ENCODE assay signal across 26 mouse cellular contexts in the genomic region with DNA sequence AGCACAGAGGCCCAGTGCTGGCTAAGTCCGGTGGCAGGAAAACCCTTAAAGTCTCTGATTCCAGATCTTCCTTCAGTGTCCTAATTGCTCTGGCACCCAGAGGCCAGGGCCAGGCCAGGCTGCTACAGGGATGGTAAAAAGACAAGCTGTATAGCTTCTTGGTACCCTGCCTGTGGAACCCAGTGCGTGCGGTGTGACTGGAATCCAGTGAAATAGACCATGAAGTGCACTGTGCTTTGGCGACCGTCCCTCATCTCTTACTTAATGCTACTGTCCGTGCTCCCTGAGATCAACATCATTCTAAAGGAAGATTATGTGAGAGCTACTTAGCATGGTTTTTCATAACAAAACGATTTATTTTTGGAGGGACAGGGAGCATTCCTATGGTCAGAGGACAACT. TPM values are rescaled to one million over a fixed set of nuclear protein-coding genes. Genes with fewer than 3 reads are reported as not detected.
"Had no signal": no experiment of that assay in that cellular context is flagged by ENCODE, and none has a peak within 500 bp of the region (broad histone marks: within the 10 kb centered on the region; RNA-seq: fewer than 3 reads in every experiment).

No protein-coding gene starts in this region.

- ATAC-seq: forebrain, postnatal 0 days; hindbrain, embryonic 16.5 days; inflammation-experienced regulatory T-cells, adult 6 months; intestine, embryonic 15.5 days; intestine, postnatal 0 days had no signal

- H3K27me3 ChIP-seq: heart, embryonic 12.5 days; hindbrain, embryonic 12.5 days; intestine, embryonic 15.5 days; liver, embryonic 15.5 days had no signal

- H3K4me3 ChIP-seq: heart, adult 2 months; heart, embryonic 12.5 days; hindbrain, embryonic 10.5 days; hindbrain, embryonic 12.5 days; intestine, embryonic 15.5 days; layer of hippocampus, adult 2 months; left cerebral cortex, adult 2 months; liver, embryonic 13.5 days; liver, embryonic 15.5 days had no signal

- DNase-seq: forebrain, postnatal 0 days; gastrocnemius, postnatal 10 days; gastrocnemius, postnatal 36 days; heart, adult 11 months; heart, adult 2 months; heart, postnatal 10 days; heart, postnatal 4 days; kidney, adult 2 months; kidney, postnatal 14 days; kidney, postnatal 4 days; liver; liver, embryonic 13.5 days had no signal

- H3K9ac ChIP-seq: forebrain, postnatal 0 days; heart, embryonic 12.5 days; hindbrain, embryonic 12.5 days; hindbrain, embryonic 14.5 days; intestine, embryonic 15.5 days; liver, embryonic 13.5 days; liver, embryonic 15.5 days had no signal

- H3K27ac ChIP-seq: heart, adult 2 months; hindbrain, embryonic 10.5 days; hindbrain, embryonic 14.5 days; intestine, embryonic 15.5 days; kidney, postnatal 0 days; layer of hippocampus, adult 2 months; left cerebral cortex, adult 2 months; liver, embryonic 13.5 days; liver, embryonic 15.5 days had no signal

- H3K9me3 ChIP-seq: heart, embryonic 12.5 days; hindbrain, embryonic 10.5 days; hindbrain, embryonic 12.5 days; intestine, embryonic 15.5 days; liver, embryonic 13.5 days; liver, embryonic 15.5 days had no signal

- H3K4me2 ChIP-seq: heart, embryonic 12.5 days; hindbrain, embryonic 12.5 days; hindbrain, embryonic 14.5 days; intestine, embryonic 15.5 days; liver, embryonic 11.5 days; liver, embryonic 13.5 days; liver, embryonic 15.5 days had no signal

- H3K4me1 ChIP-seq: heart, embryonic 12.5 days; hindbrain, embryonic 12.5 days had no signal

RNA-seq across cellular contexts. Expression of a gene that starts 23.4 kb away (rescaled TPM):
- polyA plus RNA-seq: hindbrain, embryonic 10.5 days; limb, embryonic 11.5 days had no signal
